Mouse (Mus musculus): ENCODE measurements at regions not wholly inside any gene's neighbourhood (a gene's known extent, or its start where the extent isn't known, plus 50 kb on each side); places are given as distances from the start of the nearest gene placed in this dataset.

DNA sequence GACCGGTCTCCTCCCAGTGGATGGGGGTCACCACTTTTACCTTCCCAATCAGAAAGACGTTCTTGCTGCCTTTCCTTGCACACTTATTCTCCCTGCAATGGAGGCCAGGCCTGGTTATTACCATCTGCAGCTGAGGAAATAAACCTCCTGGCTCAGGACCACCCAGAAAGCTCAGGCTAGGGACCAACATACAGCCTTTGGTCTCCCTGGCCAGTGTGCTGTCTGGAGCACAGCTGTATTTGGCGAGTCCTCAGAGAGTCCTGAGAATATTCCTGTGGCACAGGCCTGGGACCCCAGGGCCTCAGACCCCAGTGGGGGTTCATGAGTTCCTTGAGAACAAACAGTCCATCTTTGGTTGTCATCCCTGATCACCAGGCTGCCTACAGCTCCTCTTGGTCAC, 107.4 kb downstream of the Cd83 start:
- H3ac ChIP-seq (ENCODE audit: control insufficient read depth, insufficient read length, low read depth), result no peak overlapping the region
- H3K4me3 ChIP-seq (ENCODE audit: insufficient read depth, poor library complexity, severe bottlenecking), result no peak overlapping the region
- TF ChIP-seq MYOG (IDR thresholded peaks at IDR 0.05; ENCODE audit: control insufficient read depth, extremely low read depth, insufficient read length) (no peak), MAX (IDR thresholded peaks at IDR 0.05) (no peak), CEBPB (IDR thresholded peaks at IDR 0.05; ENCODE audit: low read depth) (no peak), MYOD1 (IDR thresholded peaks at IDR 0.05; ENCODE audit: control insufficient read depth, insufficient read length, low read depth) (no peak), CTCF (IDR thresholded peaks at IDR 0.05; ENCODE audit: control insufficient read depth, insufficient read depth, insufficient read length) (no peak), FOSL1 (IDR thresholded peaks at IDR 0.05; ENCODE audit: insufficient read depth, low read length, poor library complexity, severe bottlenecking) (no peak), USF1 (IDR thresholded peaks at IDR 0.05; ENCODE audit: low read depth) (no peak)
- no peaks in the 10 kb centered on the region for H3K36me3 ChIP-seq (ENCODE audit: control insufficient read depth, insufficient read depth)
- no peaks in the 10 kb centered on the region for H3K79me2 ChIP-seq (ENCODE audit: control insufficient read depth, insufficient read depth)
- H3K27me3 ChIP-seq (ENCODE audit: control insufficient read depth, insufficient read depth, insufficient read length), result no peaks in the 10 kb centered on the region
- no peaks in the 10 kb centered on the region for H3K79me3 ChIP-seq (ENCODE audit: low read depth)

DNA sequence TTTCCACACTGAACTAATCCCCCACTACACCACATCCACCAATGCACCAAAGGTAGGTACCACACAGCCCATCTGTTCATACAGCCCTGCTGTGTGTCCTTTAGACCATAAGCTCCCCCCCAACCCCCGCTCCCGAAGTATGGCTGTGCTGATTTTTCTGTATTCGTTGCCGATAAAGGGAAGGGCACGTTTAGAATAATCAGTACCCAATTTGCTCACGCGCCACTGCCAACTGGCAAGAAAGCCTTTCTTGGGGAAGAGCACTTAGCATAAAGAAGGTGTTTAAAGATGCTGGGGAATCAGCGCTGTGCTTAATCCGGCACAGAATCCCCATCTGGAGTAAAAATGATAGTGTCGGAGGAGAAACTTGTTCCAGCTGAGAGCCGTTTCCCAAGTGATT, 111.4 kb downstream of the Cd83 start:
- Histone ChIP-seq H3K79me2 (ENCODE audit: control insufficient read depth, insufficient read depth) (no peaks in the 10 kb centered on the region), H3K36me3 (ENCODE audit: control insufficient read depth, insufficient read depth) (no peaks in the 10 kb centered on the region), H3K4me3 (ENCODE audit: insufficient read depth, poor library complexity, severe bottlenecking) (no peak overlapping the region), H3ac (ENCODE audit: control insufficient read depth, insufficient read length, low read depth) (no peak overlapping the region), H3K79me3 (ENCODE audit: low read depth) (no peaks in the 10 kb centered on the region), H3K27me3 (ENCODE audit: control insufficient read depth, insufficient read depth, insufficient read length) (no peaks in the 10 kb centered on the region)
- no peak for TF ChIP-seq USF1 (IDR thresholded peaks at IDR 0.05; ENCODE audit: low read depth)
- no peak for TF ChIP-seq FOSL1 (IDR thresholded peaks at IDR 0.05; ENCODE audit: insufficient read depth, low read length, poor library complexity, severe bottlenecking)
- TF ChIP-seq MAX (IDR thresholded peaks at IDR 0.05), result no peak
- TF ChIP-seq CEBPB (IDR thresholded peaks at IDR 0.05; ENCODE audit: low read depth), result no peak
- TF ChIP-seq CTCF (IDR thresholded peaks at IDR 0.05; ENCODE audit: control insufficient read depth, insufficient read depth, insufficient read length), result no peak
- no peak for TF ChIP-seq MYOD1 (IDR thresholded peaks at IDR 0.05; ENCODE audit: control insufficient read depth, insufficient read length, low read depth)
- no peak for TF ChIP-seq MYOG (IDR thresholded peaks at IDR 0.05; ENCODE audit: control insufficient read depth, extremely low read depth, insufficient read length)

DNA sequence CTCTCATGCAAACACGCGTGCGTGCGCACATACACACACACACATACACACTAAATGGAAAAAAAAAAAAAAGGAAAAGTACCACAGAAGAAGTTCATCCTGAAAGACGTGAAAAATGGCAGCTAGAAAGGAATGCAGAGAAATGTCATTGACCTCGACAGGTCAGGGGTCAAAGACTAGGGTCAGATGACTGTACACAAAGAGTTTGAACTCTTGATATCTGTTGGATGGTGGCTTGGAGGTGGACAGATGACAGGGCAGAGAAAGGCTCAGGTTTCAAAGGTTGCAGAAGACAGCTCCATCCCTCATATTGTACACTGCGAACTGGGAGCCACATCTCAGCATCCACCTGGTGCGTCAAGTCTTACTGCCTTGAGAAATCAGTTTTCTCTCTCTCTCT, 112.5 kb downstream of the Cd83 start:
- no peaks in the 10 kb centered on the region for H3K27me3 ChIP-seq (ENCODE audit: control insufficient read depth, insufficient read depth, insufficient read length)
- no peaks in the 10 kb centered on the region for H3K79me3 ChIP-seq (ENCODE audit: low read depth)
- no peak for TF ChIP-seq MYOD1 (IDR thresholded peaks at IDR 0.05; ENCODE audit: control insufficient read depth, insufficient read length, low read depth)
- TF ChIP-seq MYOG (IDR thresholded peaks at IDR 0.05; ENCODE audit: control insufficient read depth, extremely low read depth, insufficient read length), result no peak
- no peak for TF ChIP-seq USF1 (IDR thresholded peaks at IDR 0.05; ENCODE audit: low read depth)
- no peak for TF ChIP-seq FOSL1 (IDR thresholded peaks at IDR 0.05; ENCODE audit: insufficient read depth, low read length, poor library complexity, severe bottlenecking)
- no peak for TF ChIP-seq MAX (IDR thresholded peaks at IDR 0.05)
- TF ChIP-seq CEBPB (IDR thresholded peaks at IDR 0.05; ENCODE audit: low read depth), result no peak
- TF ChIP-seq CTCF (IDR thresholded peaks at IDR 0.05; ENCODE audit: control insufficient read depth, insufficient read depth, insufficient read length), result no peak
- no peaks in the 10 kb centered on the region for H3K79me2 ChIP-seq (ENCODE audit: control insufficient read depth, insufficient read depth)
- no peak overlapping the region for H3ac ChIP-seq (ENCODE audit: control insufficient read depth, insufficient read length, low read depth)
- no peak overlapping the region for H3K4me3 ChIP-seq (ENCODE audit: insufficient read depth, poor library complexity, severe bottlenecking)
- H3K36me3 ChIP-seq (ENCODE audit: control insufficient read depth, insufficient read depth), result no peaks in the 10 kb centered on the region

DNA sequence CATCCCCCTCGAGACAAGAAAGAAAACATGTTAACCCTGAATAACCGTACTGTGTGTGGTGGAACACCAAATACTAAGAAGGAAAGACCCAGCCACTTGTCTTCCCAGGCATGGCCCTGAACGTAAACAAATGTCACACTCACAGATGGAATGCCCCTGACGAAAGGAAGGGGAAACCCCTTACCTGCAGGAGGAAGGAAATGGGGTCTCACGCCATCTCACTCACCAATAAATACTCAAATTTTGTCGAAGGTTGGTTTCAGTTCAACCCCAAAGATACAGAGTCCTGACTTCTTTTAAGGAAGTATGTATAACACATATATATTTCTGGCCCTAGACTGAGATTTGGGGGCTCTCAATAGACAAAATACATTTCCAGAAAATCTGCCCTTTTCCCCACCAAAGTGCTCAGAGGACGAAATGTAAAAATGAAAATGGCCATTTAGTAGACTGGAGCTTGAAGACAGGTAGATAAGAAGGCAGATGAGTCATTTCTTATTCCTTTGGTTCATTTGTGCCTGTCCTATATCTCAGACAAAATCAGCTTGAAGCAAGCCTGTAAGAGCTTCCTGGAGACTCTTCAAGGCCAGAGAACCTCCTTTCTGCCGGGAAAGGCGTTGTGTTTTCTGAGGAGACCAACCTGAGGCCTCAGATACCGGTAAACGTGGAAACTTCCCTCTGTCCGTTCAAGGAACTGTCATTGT, 114.1 kb downstream of the Cd83 start:
- Histone ChIP-seq H3ac (ENCODE audit: control insufficient read depth, insufficient read length, low read depth) (no peak overlapping the region), H3K4me3 (ENCODE audit: insufficient read depth, poor library complexity, severe bottlenecking) (no peak overlapping the region), H3K79me2 (ENCODE audit: control insufficient read depth, insufficient read depth) (no peaks in the 10 kb centered on the region), H3K79me3 (ENCODE audit: low read depth) (no peaks in the 10 kb centered on the region), H3K36me3 (ENCODE audit: control insufficient read depth, insufficient read depth) (no peaks in the 10 kb centered on the region), H3K27me3 (ENCODE audit: control insufficient read depth, insufficient read depth, insufficient read length) (no peaks in the 10 kb centered on the region)
- TF ChIP-seq MYOG (IDR thresholded peaks at IDR 0.05; ENCODE audit: control insufficient read depth, extremely low read depth, insufficient read length), result no peak

DNA sequence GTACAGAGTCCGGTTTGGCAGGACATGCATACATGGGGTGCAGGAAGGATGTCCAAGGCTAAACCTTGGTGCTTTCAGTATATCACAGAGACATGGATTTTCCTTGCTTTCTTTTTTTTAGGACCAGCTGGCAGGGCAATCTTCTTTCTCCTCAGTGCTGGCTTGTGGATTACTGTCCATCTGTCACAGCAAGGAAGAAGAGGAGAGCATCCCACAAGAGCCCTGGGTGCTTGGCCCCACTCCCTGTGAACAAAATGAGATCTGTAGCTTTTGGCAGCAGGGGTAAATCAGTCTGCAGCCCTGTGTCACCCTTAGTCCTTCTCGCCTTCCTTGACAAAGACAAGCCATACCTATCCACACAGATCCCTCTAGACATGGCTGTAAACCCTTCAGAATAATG, 115.5 kb downstream of the Cd83 start:
- Histone ChIP-seq H3K36me3 (ENCODE audit: control insufficient read depth, insufficient read depth) (no peaks in the 10 kb centered on the region), H3K4me3 (ENCODE audit: insufficient read depth, poor library complexity, severe bottlenecking) (no peak overlapping the region), H3ac (ENCODE audit: control insufficient read depth, insufficient read length, low read depth) (no peak overlapping the region), H3K79me3 (ENCODE audit: low read depth) (no peaks in the 10 kb centered on the region), H3K79me2 (ENCODE audit: control insufficient read depth, insufficient read depth) (no peaks in the 10 kb centered on the region), H3K27me3 (ENCODE audit: control insufficient read depth, insufficient read depth, insufficient read length) (no peaks in the 10 kb centered on the region)
- no peak for TF ChIP-seq MAX (IDR thresholded peaks at IDR 0.05)
- TF ChIP-seq MYOG (IDR thresholded peaks at IDR 0.05; ENCODE audit: control insufficient read depth, extremely low read depth, insufficient read length), result no peak
- no peak for TF ChIP-seq FOSL1 (IDR thresholded peaks at IDR 0.05; ENCODE audit: insufficient read depth, low read length, poor library complexity, severe bottlenecking)
- TF ChIP-seq CTCF (IDR thresholded peaks at IDR 0.05; ENCODE audit: control insufficient read depth, insufficient read depth, insufficient read length), result no peak
- no peak for TF ChIP-seq MYOD1 (IDR thresholded peaks at IDR 0.05; ENCODE audit: control insufficient read depth, insufficient read length, low read depth)
- TF ChIP-seq CEBPB (IDR thresholded peaks at IDR 0.05; ENCODE audit: low read depth), result no peak
- no peak for TF ChIP-seq USF1 (IDR thresholded peaks at IDR 0.05; ENCODE audit: low read depth)

DNA sequence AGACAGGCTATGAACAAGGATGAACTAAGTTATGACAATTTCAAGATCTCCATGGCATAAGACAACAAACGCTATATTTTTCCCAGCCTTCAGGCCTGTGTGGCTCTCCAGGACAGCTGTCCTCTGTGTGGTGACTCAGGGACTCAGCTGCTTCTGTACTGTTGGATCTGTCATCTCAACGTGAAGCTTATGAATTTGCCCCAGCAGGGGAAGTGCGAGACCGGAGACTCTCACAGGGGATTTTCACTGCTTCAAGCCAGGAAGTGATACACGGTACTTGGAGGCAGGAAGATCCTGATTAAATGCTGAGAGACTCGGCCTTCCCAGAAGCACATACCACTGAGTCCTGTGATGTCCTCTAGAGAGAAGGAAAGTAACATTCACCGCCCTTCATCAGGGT, 116.2 kb downstream of the Cd83 start:
- H3K4me3 ChIP-seq (ENCODE audit: insufficient read depth, poor library complexity, severe bottlenecking), result no peak overlapping the region
- no peaks in the 10 kb centered on the region for H3K79me3 ChIP-seq (ENCODE audit: low read depth)
- no peaks in the 10 kb centered on the region for H3K36me3 ChIP-seq (ENCODE audit: control insufficient read depth, insufficient read depth)
- no peaks in the 10 kb centered on the region for H3K79me2 ChIP-seq (ENCODE audit: control insufficient read depth, insufficient read depth)
- TF ChIP-seq CTCF (IDR thresholded peaks at IDR 0.05; ENCODE audit: control insufficient read depth, insufficient read depth, insufficient read length), result no peak
- TF ChIP-seq FOSL1 (IDR thresholded peaks at IDR 0.05; ENCODE audit: insufficient read depth, low read length, poor library complexity, severe bottlenecking), result no peak
- TF ChIP-seq MYOG (IDR thresholded peaks at IDR 0.05; ENCODE audit: control insufficient read depth, extremely low read depth, insufficient read length), result no peak
- TF ChIP-seq USF1 (IDR thresholded peaks at IDR 0.05; ENCODE audit: low read depth), result no peak
- no peak for TF ChIP-seq MYOD1 (IDR thresholded peaks at IDR 0.05; ENCODE audit: control insufficient read depth, insufficient read length, low read depth)
- no peak for TF ChIP-seq MAX (IDR thresholded peaks at IDR 0.05)
- TF ChIP-seq CEBPB (IDR thresholded peaks at IDR 0.05; ENCODE audit: low read depth), result no peak
- H3K27me3 ChIP-seq (ENCODE audit: control insufficient read depth, insufficient read depth, insufficient read length), result no peaks in the 10 kb centered on the region
- H3ac ChIP-seq (ENCODE audit: control insufficient read depth, insufficient read length, low read depth), result no peak overlapping the region

Measured in C2C12 (cell line).